Mouse (Mus musculus): ENCODE data around the gene Fam189a2.

DNA sequence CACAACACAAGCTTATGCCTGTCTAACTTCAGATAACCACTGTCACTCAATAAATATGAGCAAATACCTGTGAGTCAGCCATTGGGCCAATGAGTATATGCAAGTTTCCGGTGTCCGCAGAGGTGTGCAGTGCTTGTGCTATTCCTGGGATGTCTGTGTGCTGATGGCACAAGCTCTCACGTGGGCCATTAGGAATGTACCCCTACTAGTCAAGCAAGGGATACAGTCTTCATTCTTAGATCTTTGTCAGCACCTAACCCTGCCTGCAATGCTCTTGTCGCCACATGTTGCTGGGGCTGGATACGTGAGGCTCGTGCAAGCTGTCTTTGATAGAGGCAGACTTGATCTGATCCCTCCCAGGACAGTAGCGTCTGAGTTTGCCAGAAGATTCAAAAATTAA, 45.7 kb upstream of the Fam189a2 start:
- no peak for TF ChIP-seq POLR2A (IDR thresholded peaks at IDR 0.05; ENCODE audit: borderline replicate concordance, control insufficient read depth, low read depth, low read length)
- TF ChIP-seq CTCF (IDR thresholded peaks at IDR 0.05; ENCODE audit: control insufficient read depth, insufficient read depth, low read length), result no peak
